Mouse (Mus musculus) spleen, adult 2 months (tissue): ENCODE data around the gene Trmt1. TPM values are rescaled to one million over a fixed set of nuclear protein-coding genes. Genes with fewer than 3 reads are reported as not detected.

ENCODE experiments used
- DNase-seq, 2 experiments: peaks; one replicate each; pipeline versions ENCODE4 v3.0.0 to v3.0.0-alpha.2; 2012 to 2021; ENCODE audit warnings: low spot score in 2 of 2, low read depth in 1 of 2
- H3K27ac ChIP-seq: fragments of 200-500 bp; 2 replicates; pipeline ENCODE4 v1.5.1; 2012; ENCODE audit warnings: low read length, inconsistent platforms; ENCODE audit not compliant: insufficient read depth
- H3K27me3 ChIP-seq: fragments of 200-500 bp; 2 replicates; pipeline ENCODE4 v1.6.1; 2012; ENCODE audit warnings: mild to moderate bottlenecking, moderate library complexity, low read length, inconsistent platforms; ENCODE audit not compliant: control insufficient read depth, insufficient read depth
- H3K36me3 ChIP-seq: fragments of 200-500 bp; 2 replicates; pipeline ENCODE4 v1.6.1; 2012; ENCODE audit warnings: mild to moderate bottlenecking, low read length, inconsistent platforms; ENCODE audit not compliant: control insufficient read depth, insufficient read depth
- H3K4me1 ChIP-seq: fragments of 200-500 bp; 2 replicates; pipeline ENCODE4 v1.6.1; 2011; ENCODE audit warnings: inconsistent platforms; ENCODE audit not compliant: control insufficient read depth, insufficient read depth, insufficient read length
- H3K4me3 ChIP-seq: fragments of 200-500 bp; 2 replicates; pipeline ENCODE4 v1.5.1; 2011; ENCODE audit warnings: mild to moderate bottlenecking, inconsistent platforms; ENCODE audit not compliant: insufficient read depth, insufficient read length; ENCODE audit errors: extremely low read depth
- CTCF ChIP-seq: fragments of 200-500 bp; IDR thresholded peaks from 2 replicates; pipeline ENCODE4 v1.5.1; 2011; ENCODE audit warnings: mild to moderate bottlenecking, inconsistent platforms; ENCODE audit not compliant: insufficient read depth, insufficient read length, insufficient replicate concordance; ENCODE audit errors: extremely low read depth
- POLR2A ChIP-seq: fragments of 200-500 bp; IDR thresholded peaks from 2 replicates; pipeline ENCODE4 v1.6.1; 2011; ENCODE audit warnings: low read depth, low read length, inconsistent platforms
- WGBS: fragments of 180-500 bp; shearing (Covaris S2); methylation state at CpG from one replicate; pipeline ENCODE4 v1.1.7; 2018; 5-methylcytosine and 5-hydroxymethylcytosine counted together
- polyA plus RNA-seq: library from polyadenylated mRNA; depleted of rRNA; stranded (reverse); fragments of >200 nt; gene quantifications from 2 replicates; pipeline ENCODE4 v1.2.3, GENCODE M21; 2012

Trmt1 gene
- polyA plus RNA-seq, 1 experiment = 98.1 TPM

GRCm38 (mm10) chr8:84734680-84735079 is 48.6 kb downstream of the Trmt1 start:
- 98% methylated on average over 2 of the region's 2 CpGs for WGBS
- no peaks in the 10 kb centered on the region for H3K36me3 ChIP-seq

DNA sequence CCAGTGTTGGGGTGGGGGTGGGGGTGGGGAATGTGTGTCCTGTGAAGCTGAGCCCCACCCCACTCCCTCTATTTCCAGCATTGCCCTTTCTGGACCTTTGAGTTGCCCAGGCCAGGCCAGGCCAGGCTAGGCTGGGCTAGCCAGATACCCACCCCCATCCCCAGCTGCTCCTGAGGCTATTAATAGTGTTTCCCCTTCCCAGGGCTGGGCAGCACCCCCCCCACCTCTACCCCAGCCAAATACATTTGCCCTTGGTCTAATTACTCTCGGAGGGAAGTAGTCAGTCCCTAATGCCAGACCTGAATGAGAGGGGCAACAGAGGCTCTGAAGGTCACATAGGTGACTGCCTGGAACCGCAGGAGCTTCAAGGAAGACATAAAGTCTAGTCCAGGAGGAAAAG is 49.5 kb downstream of the Trmt1 start:
- H3K4me3 ChIP-seq = no peak overlapping the region
- no peaks in the 10 kb centered on the region for H3K36me3 ChIP-seq
- peaks cover 4% of the 10 kb centered on the region; the same call in 1 of the 2 replicates for H3K4me1 ChIP-seq
- 71% methylated on average over 2 of the region's 2 CpGs for WGBS
- TF ChIP-seq POLR2A (no peak), CTCF (no peak)
- no peaks in the 10 kb centered on the region for H3K27me3 ChIP-seq
- DNase-seq = no peak
- no peak overlapping the region for H3K27ac ChIP-seq

More at GRCm38 (mm10) chr8:84734680-84735079, 48.6 kb downstream of the Trmt1 start:
- H3K4me3 ChIP-seq = no peak overlapping the region
- no peak overlapping the region for H3K27ac ChIP-seq
- H3K4me1 ChIP-seq = peaks cover 4% of the 10 kb centered on the region; the same call in 1 of the 2 replicates
- DNase-seq = no peak
- TF ChIP-seq POLR2A (no peak), CTCF (no peak)
- no peaks in the 10 kb centered on the region for H3K27me3 ChIP-seq

- no peak for DNase-seq
- 86% methylated on average over 4 of the region's 4 CpGs for WGBS
- no peak overlapping the region for H3K27ac ChIP-seq
Observed at GRCm38 (mm10) chr8:84736521-84736920, 50.4 kb downstream of the Trmt1 start.

DNA sequence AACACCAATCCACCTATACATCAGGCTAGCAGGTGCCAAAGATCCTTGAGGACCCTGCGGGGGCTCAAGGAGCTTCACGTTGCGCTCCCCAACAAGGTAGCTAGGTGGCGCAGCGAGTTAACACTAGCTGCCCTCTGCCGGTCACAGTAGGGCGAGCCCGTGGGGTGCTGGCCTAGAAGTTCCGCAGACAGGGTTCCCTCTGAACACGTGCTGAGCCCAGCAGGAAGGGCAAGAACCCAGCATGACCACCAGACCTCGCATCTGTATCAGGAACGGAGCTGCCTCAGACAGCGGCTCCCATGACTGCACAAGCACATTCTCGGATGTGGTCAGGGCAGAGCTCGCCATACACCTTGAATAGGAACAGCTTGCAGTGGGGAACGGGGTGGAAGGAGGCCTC is 51.5 kb downstream of the Trmt1 start:
- Histone ChIP-seq H3K36me3 (no peaks in the 10 kb centered on the region), H3K4me3 (peak overlapping the region; percentile 34; the same call in 1 of the 2 replicates), H3K27ac (peak overlapping the region; percentile 4; the same call in 1 of the 2 replicates), H3K27me3 (no peaks in the 10 kb centered on the region), H3K4me1 (peaks cover 4% of the 10 kb centered on the region; the same call in 1 of the 2 replicates)
- WGBS = 3% methylated on average over 16 of the region's 16 CpGs
- TF ChIP-seq POLR2A (no peak), CTCF (peak; percentile 99)
- peak; percentile 63 to 79 for DNase-seq

More at GRCm38 (mm10) chr8:84736521-84736920, 50.4 kb downstream of the Trmt1 start:
- Histone ChIP-seq H3K27me3 (no peaks in the 10 kb centered on the region), H3K4me3 (no peak overlapping the region), H3K4me1 (peaks cover 4% of the 10 kb centered on the region; the same call in 1 of the 2 replicates), H3K36me3 (no peaks in the 10 kb centered on the region)
- TF ChIP-seq POLR2A = no peak
- no peak for TF ChIP-seq CTCF

GRCm38 (mm10) chr8:84738266-84738665 is 52.2 kb downstream of the Trmt1 start:
- Histone ChIP-seq H3K27me3 (no peaks in the 10 kb centered on the region), H3K27ac (no peak overlapping the region), H3K36me3 (no peaks in the 10 kb centered on the region), H3K4me3 (no peak overlapping the region), H3K4me1 (peaks cover 4% of the 10 kb centered on the region; the same call in 1 of the 2 replicates)
- no peak for DNase-seq
- TF ChIP-seq CTCF (no peak), POLR2A (no peak)
- WGBS = 66% methylated on average over 10 of the region's 10 CpGs

DNA sequence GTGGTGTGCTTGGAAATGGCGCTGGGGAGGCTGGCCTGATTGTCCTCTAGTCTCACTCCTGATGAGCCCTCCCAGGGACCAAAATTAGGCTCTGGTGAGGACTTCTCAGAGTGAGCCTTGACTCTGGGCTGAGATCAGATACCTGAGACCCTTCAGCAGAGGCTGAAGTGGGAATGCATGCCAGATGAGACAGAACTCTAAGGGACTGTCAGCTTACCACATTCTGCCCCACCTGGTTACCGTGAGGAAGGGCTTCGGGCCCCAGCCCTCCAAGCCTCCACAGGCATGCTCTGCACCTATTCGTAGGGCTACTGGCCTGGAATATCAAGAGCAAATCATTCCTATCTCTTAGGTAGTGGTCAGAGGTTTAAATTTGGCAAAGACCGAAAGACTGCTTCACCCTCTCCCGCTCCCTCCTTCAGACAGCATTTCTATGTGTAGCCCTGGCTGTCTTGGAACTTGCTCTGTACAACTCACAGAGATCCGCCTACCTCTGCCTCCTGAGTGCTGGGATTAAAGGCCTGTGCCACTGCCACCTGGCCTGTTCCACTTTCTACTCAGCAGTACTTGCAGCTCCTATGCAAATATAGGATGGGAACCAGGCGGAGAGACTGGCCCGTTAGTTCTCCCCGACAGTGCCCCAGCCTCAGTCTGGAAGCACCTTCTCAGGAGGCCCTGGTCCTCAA is 52.8 kb downstream of the Trmt1 start:
- Histone ChIP-seq H3K4me3 (no peak overlapping the region), H3K4me1 (peaks cover 4% of the 10 kb centered on the region; the same call in 1 of the 2 replicates), H3K36me3 (no peaks in the 10 kb centered on the region), H3K27ac (no peak overlapping the region), H3K27me3 (no peaks in the 10 kb centered on the region)
- 86% methylated on average over 10 of the region's 10 CpGs for WGBS
- TF ChIP-seq POLR2A = no peak
- TF ChIP-seq CTCF = no peak
- DNase-seq = no peak

DNA sequence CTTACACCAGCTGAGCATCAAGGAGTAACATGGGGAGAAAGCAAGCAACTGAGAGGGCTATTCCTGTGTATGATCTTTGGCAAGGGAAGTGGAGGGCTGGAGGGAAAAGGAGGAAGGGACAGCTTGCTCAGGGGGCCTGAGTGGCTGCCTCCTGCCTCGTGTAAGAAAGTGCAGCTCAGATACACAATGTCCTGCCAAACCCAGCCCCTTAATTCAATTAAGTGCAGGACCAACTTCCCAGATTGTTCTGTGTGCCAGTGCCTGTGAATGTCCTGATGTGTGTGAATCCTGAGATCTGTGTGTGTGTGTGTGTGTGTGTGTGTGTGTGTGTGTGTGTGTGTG is 53.3 kb downstream of the Trmt1 start:
- H3K4me3 ChIP-seq = no peak overlapping the region
- DNase-seq = no peak
- no peak overlapping the region for H3K27ac ChIP-seq
- no peaks in the 10 kb centered on the region for H3K27me3 ChIP-seq
- H3K36me3 ChIP-seq = no peaks in the 10 kb centered on the region
- WGBS = 25% methylated on average over 1 of the region's 1 CpGs
- peaks cover 4% of the 10 kb centered on the region; the same call in 1 of the 2 replicates for H3K4me1 ChIP-seq
- TF ChIP-seq POLR2A (no peak), CTCF (no peak)
